Mouse (Mus musculus) adipose tissue, adult 10 weeks (tissue): Measurements from ENCODE around the gene Hsd3b4. TPM values are rescaled to one million over a fixed set of nuclear protein-coding genes. Genes with fewer than 3 reads are reported as not detected.

ENCODE experiments used
- polyA plus RNA-seq: library from polyadenylated mRNA; stranded (reverse); fragments of 350-450 nt; fragmentation: Illumina TruSeq; extraction: RNeasy Lipid Tissue Mini Kit (QIAGEN cat#74804); gene quantifications from one replicate; pipeline ENCODE4 v1.2.3, GENCODE M21; 2014; ENCODE audit warnings: low read depth, low replicate concordance

The Hsd3b4 gene
- polyA plus RNA-seq: not detected

DNA sequence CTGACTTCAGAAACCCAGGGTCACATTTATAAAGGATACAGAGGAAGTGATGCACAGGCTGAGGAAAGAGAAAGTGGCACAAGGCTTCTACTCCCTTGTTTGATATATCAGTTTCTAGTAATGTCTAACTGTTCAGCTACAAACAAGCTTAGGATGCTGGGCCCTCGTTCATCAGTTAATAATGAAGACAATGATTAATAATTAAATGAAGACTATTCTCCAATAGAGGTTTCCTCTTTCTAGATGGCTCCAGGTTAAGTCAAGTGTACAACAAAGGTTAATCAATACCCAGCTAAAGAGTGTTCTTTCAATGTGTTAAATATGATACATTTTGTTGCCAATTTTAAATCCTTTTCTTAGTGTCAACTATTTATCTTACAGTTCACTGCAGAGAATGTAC is at the start of gene Hsd3b4:
Gene Hsd3b4 (minus strand): TSS at position 101 of the 400 bp plus-strand sequence.

DNA sequence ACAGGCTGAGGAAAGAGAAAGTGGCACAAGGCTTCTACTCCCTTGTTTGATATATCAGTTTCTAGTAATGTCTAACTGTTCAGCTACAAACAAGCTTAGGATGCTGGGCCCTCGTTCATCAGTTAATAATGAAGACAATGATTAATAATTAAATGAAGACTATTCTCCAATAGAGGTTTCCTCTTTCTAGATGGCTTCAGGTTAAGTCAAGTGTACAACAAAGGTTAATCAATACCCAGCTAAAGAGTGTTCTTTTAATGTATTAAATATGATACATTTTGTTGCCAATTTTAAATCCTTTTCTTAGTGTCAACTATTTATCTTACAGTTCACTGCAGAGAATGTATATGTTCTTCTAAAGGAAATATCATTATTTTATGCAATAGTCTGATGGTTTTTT is 53.3 kb downstream of the Hsd3b4 start, which contains the start of gene Gm4450:
Gene Gm4450 (minus strand): TSS at position 101 of the 400 bp plus-strand sequence.

Other genes starting within 250 kb of the Hsd3b4 start
- gene Hmgcs2, start 230.1 kb downstream of the Hsd3b4 start, polyA plus RNA-seq: 36.4 TPM
- 307 TPM for gene Phgdh, start 170.5 kb downstream of the Hsd3b4 start, polyA plus RNA-seq
- 19.4 TPM for gene Zfp697, start 128.1 kb downstream of the Hsd3b4 start, polyA plus RNA-seq
- not detected for gene Gm4450, start 53.4 kb downstream of the Hsd3b4 start, polyA plus RNA-seq
- not detected for gene Gm10681, start 78.3 kb upstream of the Hsd3b4 start, polyA plus RNA-seq
- not detected for gene Hsd3b5, start 119.7 kb upstream of the Hsd3b4 start, polyA plus RNA-seq
- not detected for gene Hsd3b2, start 214.0 kb upstream of the Hsd3b4 start, polyA plus RNA-seq